Mouse (Mus musculus) small intestine, adult 2 months (tissue): Measurements from ENCODE around the gene Taok1. TPM values are rescaled to one million over a fixed set of nuclear protein-coding genes. Genes with fewer than 3 reads are reported as not detected.

ENCODE experiments used
- H3K27ac ChIP-seq: fragments of 200-500 bp; 2 replicates; pipeline ENCODE4 v1.5.1; 2012; ENCODE audit warnings: low read depth, low read length, control low read depth, inconsistent platforms; ENCODE audit not compliant: insufficient read depth
- H3K27me3 ChIP-seq: fragments of 200-500 bp; 2 replicates; pipeline ENCODE4 v1.6.1; 2012; ENCODE audit warnings: mild to moderate bottlenecking, moderate library complexity, low read length, inconsistent platforms; ENCODE audit not compliant: control insufficient read depth, insufficient read depth
- H3K36me3 ChIP-seq: fragments of 200-500 bp; 2 replicates; pipeline ENCODE4 v1.6.1; 2012; ENCODE audit warnings: mild to moderate bottlenecking, low read length, control low read depth, inconsistent platforms; ENCODE audit not compliant: control insufficient read depth, insufficient read depth
- H3K4me1 ChIP-seq: fragments of 200-500 bp; 2 replicates; pipeline ENCODE4 v1.6.1; 2012; ENCODE audit warnings: low read length, inconsistent platforms, mixed read lengths; ENCODE audit not compliant: control insufficient read depth, insufficient read depth, insufficient read length
- H3K4me3 ChIP-seq: fragments of 200-500 bp; 2 replicates; pipeline ENCODE4 v1.5.1; 2012; ENCODE audit warnings: low read depth, mild to moderate bottlenecking, control low read depth, inconsistent platforms, low read length, moderate library complexity
- CTCF ChIP-seq: fragments of 200-500 bp; IDR thresholded peaks from 2 replicates; pipeline ENCODE4 v1.5.1; 2012; ENCODE audit warnings: low read depth, mild to moderate bottlenecking, control low read depth, inconsistent platforms, low read length, moderate library complexity, mixed read lengths; ENCODE audit not compliant: insufficient replicate concordance, insufficient read length; ENCODE audit errors: extremely low read depth
- POLR2A ChIP-seq: fragments of 200-500 bp; IDR thresholded peaks from 2 replicates; pipeline ENCODE4 v1.6.1; 2012; ENCODE audit warnings: low read depth, mild to moderate bottlenecking, control low read depth, inconsistent platforms, low read length, moderate library complexity
- WGBS: fragments of 180-500 bp; shearing (Covaris S2); methylation state at CpG from one replicate; pipeline ENCODE4 v1.1.7; 2018; 5-methylcytosine and 5-hydroxymethylcytosine counted together
- polyA plus RNA-seq: library from polyadenylated mRNA; depleted of rRNA; stranded (reverse); fragments of >200 nt; gene quantifications from 2 replicates; pipeline ENCODE4 v1.2.3, GENCODE M21; 2012

Taok1 gene
- polyA plus RNA-seq, 1 experiment, result 1.7 TPM

DNA sequence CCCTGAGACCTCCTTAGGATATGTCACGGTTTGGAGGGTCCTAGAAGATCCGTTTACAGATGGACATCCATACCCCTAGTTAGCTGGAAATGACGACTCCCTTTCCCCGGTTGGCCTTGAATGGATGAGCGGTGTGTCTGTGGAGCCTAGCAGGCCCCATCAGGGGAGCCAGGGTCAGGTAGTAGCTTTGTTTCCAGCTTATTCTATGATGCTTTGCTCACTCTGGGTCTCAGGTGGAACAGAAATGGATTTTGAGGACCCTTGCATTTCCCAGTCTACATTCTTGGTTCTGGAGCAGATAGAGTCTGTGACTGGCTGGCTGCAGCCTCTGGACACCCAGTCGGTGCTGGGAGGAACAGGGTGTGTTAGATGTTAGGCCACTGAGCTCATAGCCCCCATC, 112.8 kb downstream of the Taok1 start:
- Histone ChIP-seq H3K4me3 (no peak overlapping the region), H3K27ac (no peak overlapping the region), H3K27me3 (no peaks in the 10 kb centered on the region), H3K4me1 (peaks cover 42% of the 10 kb centered on the region), H3K36me3 (peaks cover 7% of the 10 kb centered on the region)
- WGBS, result 69% methylated on average over 6 of the region's 6 CpGs
- TF ChIP-seq POLR2A (no peak), CTCF (no peak)

DNA sequence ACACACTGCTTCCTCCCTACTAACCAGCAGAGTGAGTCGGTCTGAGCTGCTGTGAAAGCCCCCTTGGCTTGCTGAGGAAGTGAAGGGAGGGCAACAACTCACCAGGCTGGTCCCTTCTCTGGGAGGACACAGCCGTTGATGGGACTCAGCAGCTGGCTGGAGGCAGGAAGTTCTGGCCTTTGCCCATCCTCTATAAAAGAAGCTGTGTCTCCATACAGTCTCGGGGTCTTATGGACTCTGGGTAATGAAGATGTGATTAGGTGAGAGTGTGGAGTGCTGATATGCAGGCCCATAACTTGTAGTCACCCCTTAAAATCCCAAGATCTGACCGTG, 113.3 kb downstream of the Taok1 start:
- WGBS, result 17% methylated on average over 4 of the region's 4 CpGs
- Histone ChIP-seq H3K27me3 (no peaks in the 10 kb centered on the region), H3K36me3 (peaks cover 2% of the 10 kb centered on the region; the same call in 1 of the 2 replicates), H3K27ac (peak overlapping the region; percentile 74), H3K4me1 (peaks cover 42% of the 10 kb centered on the region), H3K4me3 (peak overlapping the region; percentile 89)
- TF ChIP-seq POLR2A, result 0 out of 2 replicates have a peak, but pooled peaks have one; percentile 1
- no peak for TF ChIP-seq CTCF

- WGBS, result 1% methylated on average over 72 of the region's 74 CpGs
- TF ChIP-seq CTCF, result no peak
- peak; percentile 41; the same call in 1 of the 2 replicates for TF ChIP-seq POLR2A
- Histone ChIP-seq H3K27ac (peak within 1 kb of the TSS; percentile 74), H3K4me3 (peak within 1 kb of the TSS; percentile 89), H3K27me3 (no peaks in the 10 kb centered on the region), H3K4me1 (peaks cover 44% of the 10 kb centered on the region), H3K36me3 (no peaks in the 10 kb centered on the region)
These were observed 113.9 kb downstream of the Taok1 start, which contains the start of gene Git1 for GRCm38 (mm10) chr11:77493512-77494343. TSS of gene Git1 (plus strand) at chr11:77493562.

DNA sequence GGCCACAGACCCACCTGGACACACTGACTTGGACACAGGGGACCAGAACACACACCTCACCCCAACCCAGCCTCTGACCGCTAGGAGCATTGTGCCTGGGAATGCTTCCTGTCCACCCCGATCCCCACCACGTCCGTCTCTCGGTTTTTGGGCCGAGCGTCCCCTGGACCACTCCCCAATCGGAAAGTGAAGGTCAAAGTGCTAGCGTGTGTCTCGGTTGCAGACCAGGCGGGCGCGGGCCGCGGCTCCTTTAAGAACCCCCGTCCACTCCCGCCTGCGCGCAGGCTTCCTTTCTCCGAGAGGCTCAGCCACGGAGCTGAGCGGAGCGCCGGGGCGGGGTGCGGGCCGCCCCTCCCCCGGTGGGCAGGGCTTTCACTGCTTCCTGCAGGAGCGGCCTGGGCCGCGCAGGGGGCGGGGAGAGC, 114.7 kb downstream of the Taok1 start:
- Histone ChIP-seq H3K27ac (peak overlapping the region; percentile 49), H3K4me3 (peak overlapping the region; percentile 68), H3K27me3 (no peaks in the 10 kb centered on the region), H3K36me3 (no peaks in the 10 kb centered on the region), H3K4me1 (peaks cover 36% of the 10 kb centered on the region)
- TF ChIP-seq CTCF, result no peak
- TF ChIP-seq POLR2A, result peak; percentile 80
- 1% methylated on average over 32 of the region's 32 CpGs for WGBS

GRCm38 (mm10) chr11:77492311-77492871, 115.2 kb downstream of the Taok1 start:
- under 1% methylated on average over 18 of the region's 18 CpGs for WGBS
- TF ChIP-seq POLR2A (no peak), CTCF (no peak)
- H3K27ac ChIP-seq, result peak overlapping the region; percentile 49
- H3K36me3 ChIP-seq, result no peaks in the 10 kb centered on the region
- H3K27me3 ChIP-seq, result no peaks in the 10 kb centered on the region
- peaks cover 31% of the 10 kb centered on the region for H3K4me1 ChIP-seq
- H3K4me3 ChIP-seq, result peak overlapping the region; percentile 68

DNA sequence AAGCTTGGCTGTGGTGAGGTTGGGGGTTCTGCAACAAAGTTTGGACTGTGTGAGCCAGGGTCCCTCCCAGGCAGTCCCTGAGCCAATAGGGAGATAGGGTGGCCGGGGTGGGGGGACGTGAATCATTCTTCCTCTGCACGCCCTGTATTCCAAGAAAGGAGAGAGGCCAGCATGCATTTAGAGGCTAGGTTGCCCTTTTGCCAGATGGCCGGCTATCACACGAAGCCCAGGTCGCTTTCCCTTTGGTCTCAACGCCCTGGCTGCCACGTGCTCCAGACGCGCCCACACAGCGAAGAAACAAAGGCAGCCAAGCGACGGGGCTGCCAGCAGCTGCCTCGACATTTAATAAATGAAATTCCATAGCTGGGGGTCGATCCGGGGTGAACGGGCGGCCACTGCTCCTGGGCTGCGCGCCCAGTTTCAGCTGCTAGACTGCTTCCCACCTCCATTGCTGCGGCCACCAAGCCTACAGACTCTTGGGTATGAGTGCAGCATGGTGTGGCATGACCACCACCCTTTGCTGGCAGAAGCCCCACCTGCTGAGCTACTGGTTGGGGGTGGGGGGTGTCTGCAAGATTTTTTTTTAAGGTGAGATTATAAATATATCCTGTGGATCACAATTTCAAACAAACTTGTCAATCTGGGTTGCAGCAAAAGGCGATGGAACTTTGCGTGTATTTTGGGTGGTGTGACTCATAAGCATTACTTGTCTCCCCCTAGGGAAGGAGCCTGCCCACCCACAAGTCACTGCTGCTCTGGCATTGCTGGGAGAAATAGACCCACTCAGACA, 115.9 kb downstream of the Taok1 start:
- Histone ChIP-seq H3K4me1 (peaks cover 25% of the 10 kb centered on the region), H3K27me3 (no peaks in the 10 kb centered on the region), H3K36me3 (no peaks in the 10 kb centered on the region), H3K4me3 (peak overlapping the region; percentile 45), H3K27ac (peak overlapping the region; percentile 45)
- WGBS, result under 1% methylated on average over 23 of the region's 23 CpGs
- TF ChIP-seq POLR2A, result no peak
- TF ChIP-seq CTCF, result no peak

- TF ChIP-seq CTCF, result peak; percentile 99
- TF ChIP-seq POLR2A, result peak; percentile 27; the same call in 1 of the 2 replicates
- no peaks in the 10 kb centered on the region for H3K27me3 ChIP-seq
- peak overlapping the region; percentile 45 for H3K4me3 ChIP-seq
- H3K4me1 ChIP-seq, result peaks cover 22% of the 10 kb centered on the region
- under 1% methylated on average over 13 of the region's 13 CpGs for WGBS
- no peaks in the 10 kb centered on the region for H3K36me3 ChIP-seq
- H3K27ac ChIP-seq, result peak overlapping the region; percentile 45
These were observed 116.5 kb downstream of the Taok1 start for GRCm38 (mm10) chr11:77491123-77491501.
